Mouse (Mus musculus) neural tube, embryonic 12.5 days (tissue): ENCODE results near the gene Car14. TPM values are rescaled to one million over a fixed set of nuclear protein-coding genes. Genes with fewer than 3 reads are reported as not detected.
A peak's percentile ranks its signal among the peaks of the same experiment; 100 is the strongest.
"Not testable (repeated sequence)": the region's sequence is repeated elsewhere in the genome, so short reads cannot be mapped to it uniquely, and the experiment has no call there.

Experiments
- ATAC-seq: fragments of 200-750 bp; cut with Nextera tagmentation; 2 replicates; pipeline ENCODE4 v1.8.0; 2017; ENCODE audit warnings: low read depth, mild to moderate bottlenecking, moderate TSS enrichment, moderate library complexity; ENCODE audit not compliant: low FRiP score
- H3K27ac ChIP-seq: fragments of 300-500 bp; sonication (generic); 2 replicates; pipeline ENCODE4 v1.5.1; 2016
- H3K27me3 ChIP-seq: fragments of 300-500 bp; sonication (generic); replicated peaks from 2 replicates; pipeline ENCODE4 v1.6.1; 2016; ENCODE audit warnings: mild to moderate bottlenecking
- H3K36me3 ChIP-seq: fragments of 300-500 bp; sonication (generic); 2 replicates; pipeline ENCODE4 v1.6.1; 2016; ENCODE audit warnings: mild to moderate bottlenecking
- H3K4me1 ChIP-seq: fragments of 300-500 bp; sonication (generic); 2 replicates; pipeline ENCODE4 v1.6.1; 2016
- H3K4me2 ChIP-seq: fragments of 300-500 bp; sonication (generic); replicated peaks from 2 replicates; pipeline ENCODE4 v1.6.1; 2016; ENCODE audit warnings: mild to moderate bottlenecking
- H3K4me3 ChIP-seq: fragments of 300-500 bp; sonication (generic); 2 replicates; pipeline ENCODE4 v1.5.1; 2016
- H3K9ac ChIP-seq: fragments of 300-500 bp; sonication (generic); 2 replicates; pipeline ENCODE4 v1.6.1; 2016; ENCODE audit warnings: mild to moderate bottlenecking
- H3K9me3 ChIP-seq: fragments of 300-500 bp; sonication (generic); 2 replicates; pipeline ENCODE4 v1.6.1; 2016; ENCODE audit warnings: mild to moderate bottlenecking
- WGBS: fragments of 180-500 bp; shearing (Covaris S2); methylation state at CpG from one replicate; pipeline ENCODE4 v1.1.7; 2016; 5-methylcytosine and 5-hydroxymethylcytosine counted together
- polyA plus RNA-seq: library from polyadenylated mRNA; unstranded; fragments of >200 nt; fragmentation: Nextera tagmentation; extraction: Ambion mirVana; gene quantifications from 2 replicates; pipeline ENCODE4 v1.2.1, GENCODE M21; 2016

Gene Car14
- polyA plus RNA-seq, 1 experiment from 2014 or later, result 8.6 TPM

GRCm38 (mm10) chr3:95895501-95895900 is 9.0 kb downstream of the Car14 start:
- not testable (repeated sequence) for H3K9me3 ChIP-seq, H3K27ac ChIP-seq, ATAC-seq, H3K27me3 ChIP-seq, H3K36me3 ChIP-seq, H3K9ac ChIP-seq, H3K4me3 ChIP-seq
- Histone ChIP-seq H3K4me1 (peaks cover 22% of the 10 kb centered on the region), H3K4me2 (peak overlapping the region; percentile 87; the same call in 1 of the 2 replicates)
- WGBS, result 89% methylated on average over 7 of the region's 7 CpGs

DNA sequence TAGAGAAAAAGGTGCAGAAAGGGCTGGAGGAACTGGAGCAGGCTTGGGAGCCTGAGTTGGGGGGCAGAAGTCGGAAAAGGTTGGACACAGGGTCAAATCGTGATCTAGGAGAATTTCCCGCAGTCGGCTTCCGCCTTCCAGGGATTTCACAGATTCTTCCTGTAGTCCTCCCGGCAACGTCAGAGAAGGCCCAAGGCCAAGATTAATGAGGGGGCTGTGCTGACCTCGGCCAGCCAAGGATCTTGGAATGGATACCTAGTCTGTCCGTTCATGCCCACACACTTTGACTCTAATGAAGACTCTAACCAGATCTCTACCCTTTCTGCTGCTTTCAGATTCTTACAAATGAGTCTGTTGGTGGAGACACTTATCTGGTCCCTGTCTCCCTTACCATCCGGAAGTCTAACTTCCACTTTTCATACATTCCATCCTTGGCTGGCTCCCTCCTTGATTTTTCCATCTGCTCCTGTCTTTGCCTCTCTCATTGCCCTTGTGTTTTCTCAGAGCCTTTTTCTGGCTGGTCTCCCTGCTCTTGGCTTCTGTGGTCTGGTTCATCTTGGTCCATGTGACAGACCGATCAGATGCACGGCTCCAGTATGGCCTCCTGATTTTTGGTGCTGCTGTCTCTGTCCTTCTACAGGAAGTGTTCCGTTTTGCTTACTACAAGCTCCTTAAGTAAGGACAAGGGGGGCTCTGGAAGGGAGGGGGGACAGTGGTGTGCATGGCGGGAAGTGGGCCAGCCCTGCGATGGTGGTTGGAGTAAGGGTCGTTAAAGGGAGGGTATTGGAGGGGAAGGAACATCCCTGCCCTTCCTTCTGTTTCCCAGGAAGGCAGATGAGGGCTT is 10.0 kb downstream of the Car14 start:
- peak; percentile 20; the same call in 1 of the 2 replicates for ATAC-seq
- H3K9me3 ChIP-seq, result no peaks in the 10 kb centered on the region
- 15% methylated on average over 16 of the region's 16 CpGs for WGBS
- peak overlapping the region; percentile 79 for H3K9ac ChIP-seq
- no peaks in the 10 kb centered on the region for H3K27me3 ChIP-seq
- H3K36me3 ChIP-seq, result 0 out of 2 replicates have a peak, but pooled peaks cover 6% of the 10 kb centered on the region
- peak overlapping the region; percentile 61 for H3K4me3 ChIP-seq
- peak overlapping the region; percentile 87 for H3K4me2 ChIP-seq
- peaks cover 22% of the 10 kb centered on the region for H3K4me1 ChIP-seq
- no peak overlapping the region for H3K27ac ChIP-seq

- H3K27me3 ChIP-seq, H3K9me3 ChIP-seq, H3K27ac ChIP-seq, H3K36me3 ChIP-seq: not testable (repeated sequence)
- H3K4me2 ChIP-seq, result peak within 1 kb of the TSS; percentile 87
- peak within 1 kb of the TSS; percentile 61 for H3K4me3 ChIP-seq
- 0% methylated on average over 31 of the region's 43 CpGs for WGBS
- peak within 1 kb of the TSS; percentile 79 for H3K9ac ChIP-seq
- peak; percentile 96 for ATAC-seq
- H3K4me1 ChIP-seq, result peaks cover 22% of the 10 kb centered on the region
Observed at GRCm38 (mm10) chr3:95893606-95894316, 10.7 kb downstream of the Car14 start, which contains the start of gene Aph1a. Gene Aph1a (plus strand): TSS chr3:95893969.

- peak overlapping the region; percentile 54 for H3K4me2 ChIP-seq
- no peak for ATAC-seq
- WGBS, result 12% methylated on average over 7 of the region's 7 CpGs
Observed at GRCm38 (mm10) chr3:95893126-95893525, 11.4 kb downstream of the Car14 start.

DNA sequence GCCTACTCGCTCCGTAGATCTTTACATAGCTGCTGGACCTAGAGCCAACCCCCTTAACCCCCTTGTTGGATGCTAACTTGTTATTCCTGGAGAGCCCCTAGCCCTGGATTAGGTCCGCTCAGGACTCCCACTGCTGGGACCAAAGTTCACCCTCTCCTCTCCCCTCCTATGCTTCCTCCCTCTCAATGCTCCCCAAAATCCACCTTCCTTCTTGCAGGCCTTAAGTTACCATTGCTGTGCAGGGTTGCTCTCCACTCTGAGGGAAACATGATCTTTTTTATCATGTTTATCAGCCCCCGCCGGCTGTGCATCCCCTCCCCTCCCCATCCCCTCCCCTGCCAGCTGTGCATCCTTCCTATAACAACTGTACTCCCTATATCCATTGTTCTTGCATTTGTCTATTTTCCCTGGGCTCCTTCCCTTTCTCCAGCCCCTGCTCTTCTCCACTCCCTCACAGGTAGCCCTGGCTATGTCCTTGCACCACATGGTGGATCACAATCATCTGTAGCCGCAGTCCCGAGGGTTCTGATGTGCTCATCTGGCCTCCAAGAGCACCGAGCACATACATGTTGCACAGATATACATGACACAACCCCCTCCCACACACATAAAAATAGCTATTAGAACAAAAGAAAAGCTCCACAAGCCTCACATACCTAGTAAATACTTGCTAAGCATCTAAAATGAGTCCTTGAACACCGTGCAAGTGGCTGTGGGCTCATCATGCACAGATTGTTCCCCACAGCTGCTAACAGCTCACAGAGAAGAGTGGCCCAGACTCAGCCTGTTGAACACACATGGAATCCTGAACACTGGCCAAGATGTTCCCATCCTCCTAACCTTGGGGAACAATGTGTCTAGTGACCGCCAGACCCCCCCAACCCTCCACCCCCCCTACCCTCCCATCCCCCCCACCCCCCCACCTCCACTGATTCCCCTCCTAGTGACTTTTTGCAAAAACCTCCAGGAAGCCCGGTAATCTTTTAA is 12.1 kb downstream of the Car14 start:
- no peak overlapping the region for H3K4me3 ChIP-seq
- ATAC-seq, result no peak
- H3K9me3 ChIP-seq, result no peaks in the 10 kb centered on the region
- H3K36me3 ChIP-seq, result 0 out of 2 replicates have a peak, but pooled peaks cover 3% of the 10 kb centered on the region
- H3K27ac ChIP-seq, result no peak overlapping the region
- WGBS, result 29% methylated on average over 11 of the region's 11 CpGs
- H3K4me1 ChIP-seq, result peaks cover 22% of the 10 kb centered on the region
- no peaks in the 10 kb centered on the region for H3K27me3 ChIP-seq
- H3K4me2 ChIP-seq, result peak overlapping the region; percentile 54
- H3K9ac ChIP-seq, result peak overlapping the region; percentile 38; the same call in 1 of the 2 replicates

More at GRCm38 (mm10) chr3:95893126-95893525, 11.4 kb downstream of the Car14 start:
- Histone ChIP-seq H3K4me3 (peak overlapping the region; percentile 61), H3K9me3 (no peaks in the 10 kb centered on the region), H3K27me3 (no peaks in the 10 kb centered on the region), H3K27ac (no peak overlapping the region), H3K4me1 (peaks cover 22% of the 10 kb centered on the region), H3K36me3 (0 out of 2 replicates have a peak, but pooled peaks cover 3% of the 10 kb centered on the region), H3K9ac (0 out of 2 replicates have a peak overlapping the region, but pooled peaks have one; percentile 79)

GRCm38 (mm10) chr3:95891211-95892065 is 13.1 kb downstream of the Car14 start, which contains the start of gene BC028528:
Gene BC028528 (minus strand): TSS chr3:95892005.
- peak within 1 kb of the TSS; percentile 54 for H3K4me2 ChIP-seq
- peak within 1 kb of the TSS; percentile 38; the same call in 1 of the 2 replicates for H3K9ac ChIP-seq

DNA sequence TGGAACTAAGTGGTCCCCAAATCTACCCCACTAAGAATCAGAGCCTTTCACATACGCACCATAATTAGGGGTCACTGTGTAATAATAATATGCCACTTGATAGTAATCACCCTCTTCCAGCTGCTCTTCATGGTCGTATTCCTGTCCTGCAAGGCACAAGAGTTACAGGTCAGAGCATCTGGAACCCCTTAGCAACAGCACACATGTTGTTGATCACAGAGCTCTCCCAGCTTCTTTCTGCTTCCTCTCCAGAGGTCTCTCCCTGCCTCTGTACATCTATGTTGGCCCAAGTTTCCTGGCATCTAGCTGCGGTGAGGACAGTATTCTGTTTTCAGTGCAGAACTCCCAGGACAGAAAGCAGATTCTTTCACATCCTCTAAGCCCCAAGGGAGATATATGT is 14.8 kb downstream of the Car14 start:
- H3K36me3 ChIP-seq, result no peaks in the 10 kb centered on the region
- H3K9ac ChIP-seq, result no peak overlapping the region
- H3K4me3 ChIP-seq, result no peak overlapping the region
- H3K9me3 ChIP-seq, result no peaks in the 10 kb centered on the region
- H3K27me3 ChIP-seq, result no peaks in the 10 kb centered on the region
- no peak overlapping the region for H3K27ac ChIP-seq
- 75% methylated on average over 3 of the region's 3 CpGs for WGBS
- peaks cover 14% of the 10 kb centered on the region; the same call in 1 of the 2 replicates for H3K4me1 ChIP-seq
- H3K4me2 ChIP-seq, result no peak overlapping the region
- ATAC-seq, result no peak

More at GRCm38 (mm10) chr3:95891211-95892065, 13.1 kb downstream of the Car14 start, which contains the start of gene BC028528:
- no peak within 1 kb of the TSS for H3K27ac ChIP-seq
- no peak within 1 kb of the TSS for H3K4me3 ChIP-seq
- H3K27me3 ChIP-seq, result no peaks in the 10 kb centered on the region
- no peaks in the 10 kb centered on the region for H3K9me3 ChIP-seq
- 0 out of 2 replicates have a peak, but pooled peaks cover 3% of the 10 kb centered on the region for H3K36me3 ChIP-seq
- H3K4me1 ChIP-seq, result peaks cover 22% of the 10 kb centered on the region
- ATAC-seq, result no peak
- WGBS, result 13% methylated on average over 12 of the region's 12 CpGs

GRCm38 (mm10) chr3:95887596-95887995 is 16.9 kb downstream of the Car14 start:
- no peak overlapping the region for H3K27ac ChIP-seq
- no peaks in the 10 kb centered on the region for H3K36me3 ChIP-seq
- H3K9me3 ChIP-seq, result no peaks in the 10 kb centered on the region
- no peak overlapping the region for H3K4me2 ChIP-seq
- peaks cover 13% of the 10 kb centered on the region for H3K4me1 ChIP-seq
- H3K9ac ChIP-seq, result no peak overlapping the region
- no peak for ATAC-seq
- 79% methylated on average over 4 of the region's 4 CpGs for WGBS
- no peak overlapping the region for H3K4me3 ChIP-seq
- no peaks in the 10 kb centered on the region for H3K27me3 ChIP-seq

DNA sequence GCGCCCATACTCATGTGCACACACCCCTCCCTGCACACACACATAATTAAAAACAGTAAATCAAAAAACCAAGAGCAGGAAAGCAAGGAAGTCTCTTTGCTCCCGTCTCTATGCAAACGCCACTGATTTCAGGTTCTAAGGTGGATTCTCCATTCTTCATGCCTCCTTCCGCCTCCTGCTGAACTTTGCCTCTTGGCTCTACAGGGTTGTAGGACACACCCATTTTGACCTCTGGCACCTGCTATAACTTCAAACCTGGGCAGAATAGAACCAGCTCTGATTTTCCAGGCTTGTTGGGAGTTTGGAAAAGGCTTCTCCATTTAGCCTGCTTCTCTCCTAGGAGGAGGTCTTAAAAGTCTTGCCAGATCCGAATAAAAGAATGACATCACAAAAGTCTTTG is 20.1 kb downstream of the Car14 start:
- 81% methylated on average over 5 of the region's 5 CpGs for WGBS
- H3K27me3 ChIP-seq, result no peaks in the 10 kb centered on the region
- no peak overlapping the region for H3K9ac ChIP-seq
- no peak overlapping the region for H3K4me2 ChIP-seq
- no peak overlapping the region for H3K4me3 ChIP-seq
- H3K36me3 ChIP-seq, result no peaks in the 10 kb centered on the region
- H3K9me3 ChIP-seq, result no peaks in the 10 kb centered on the region
- no peak overlapping the region for H3K27ac ChIP-seq
- peaks cover 12% of the 10 kb centered on the region for H3K4me1 ChIP-seq
- ATAC-seq, result no peak

GRCm38 (mm10) chr3:95882816-95883425 is 21.6 kb downstream of the Car14 start:
- 0 out of 2 replicates have a peak, but pooled peaks have one; percentile 1 for ATAC-seq
- Histone ChIP-seq H3K9ac (peak overlapping the region; percentile 51), H3K4me2 (peak overlapping the region; percentile 99), H3K27ac (no peak overlapping the region), H3K4me3 (peak overlapping the region; percentile 51), H3K27me3 (no peaks in the 10 kb centered on the region), H3K36me3 (no peaks in the 10 kb centered on the region), H3K9me3 (no peaks in the 10 kb centered on the region), H3K4me1 (peaks cover 12% of the 10 kb centered on the region)
- 3% methylated on average over 24 of the region's 24 CpGs for WGBS
